Mouse (Mus musculus) midbrain, embryonic 13.5 days (tissue): Measurements from ENCODE around the gene Slc9b1. TPM values are rescaled to one million over a fixed set of nuclear protein-coding genes. Genes with fewer than 3 reads are reported as not detected.

Source experiments
- ATAC-seq: fragments of 200-750 bp; cut with Nextera tagmentation; 2 replicates; pipeline ENCODE4 v1.8.0; 2017; ENCODE audit warnings: mild to moderate bottlenecking, moderate TSS enrichment, moderate library complexity
- H3K27ac ChIP-seq: fragments of 300-500 bp; sonication (generic); 2 replicates; pipeline ENCODE4 v1.5.1; 2015; ENCODE audit warnings: inconsistent platforms, mild to moderate bottlenecking, moderate library complexity
- H3K27me3 ChIP-seq: fragments of 300-500 bp; sonication (generic); 2 replicates; pipeline ENCODE4 v1.6.1; 2015; ENCODE audit warnings: mild to moderate bottlenecking, inconsistent platforms
- H3K36me3 ChIP-seq: fragments of 300-500 bp; sonication (generic); 2 replicates; pipeline ENCODE4 v1.6.1; 2015; ENCODE audit warnings: mild to moderate bottlenecking, inconsistent platforms
- H3K4me1 ChIP-seq: fragments of 300-500 bp; sonication (generic); replicated peaks from 2 replicates; pipeline ENCODE4 v1.6.1; 2015; ENCODE audit warnings: inconsistent platforms
- H3K4me2 ChIP-seq: fragments of 300-500 bp; sonication (generic); replicated peaks from 2 replicates; pipeline ENCODE4 v1.6.1; 2015; ENCODE audit warnings: moderate library complexity, mild to moderate bottlenecking, inconsistent platforms
- H3K4me3 ChIP-seq: fragments of 300-500 bp; sonication (generic); replicated peaks from 2 replicates; pipeline ENCODE4 v1.5.1; 2015; ENCODE audit warnings: mild to moderate bottlenecking, inconsistent platforms
- H3K9ac ChIP-seq: fragments of 300-500 bp; sonication (generic); replicated peaks from 2 replicates; pipeline ENCODE4 v1.6.1; 2015; ENCODE audit warnings: mild to moderate bottlenecking, inconsistent platforms
- H3K9me3 ChIP-seq: fragments of 300-500 bp; sonication (generic); 2 replicates; pipeline ENCODE4 v1.6.1; 2016; ENCODE audit warnings: mild to moderate bottlenecking, inconsistent platforms
- WGBS: fragments of 180-500 bp; shearing (Covaris S2); methylation state at CpG from one replicate; pipeline ENCODE4 v1.1.7; 2015; 5-methylcytosine and 5-hydroxymethylcytosine counted together
- polyA plus RNA-seq: library from polyadenylated mRNA; unstranded; fragments of >200 nt; fragmentation: Nextera tagmentation; extraction: Ambion mirVana; gene quantifications from 2 replicates; pipeline ENCODE4 v1.2.1, GENCODE M21; 2015

Slc9b1 gene
- polyA plus RNA-seq, 1 experiment from 2014 or later: 0.17 TPM

DNA sequence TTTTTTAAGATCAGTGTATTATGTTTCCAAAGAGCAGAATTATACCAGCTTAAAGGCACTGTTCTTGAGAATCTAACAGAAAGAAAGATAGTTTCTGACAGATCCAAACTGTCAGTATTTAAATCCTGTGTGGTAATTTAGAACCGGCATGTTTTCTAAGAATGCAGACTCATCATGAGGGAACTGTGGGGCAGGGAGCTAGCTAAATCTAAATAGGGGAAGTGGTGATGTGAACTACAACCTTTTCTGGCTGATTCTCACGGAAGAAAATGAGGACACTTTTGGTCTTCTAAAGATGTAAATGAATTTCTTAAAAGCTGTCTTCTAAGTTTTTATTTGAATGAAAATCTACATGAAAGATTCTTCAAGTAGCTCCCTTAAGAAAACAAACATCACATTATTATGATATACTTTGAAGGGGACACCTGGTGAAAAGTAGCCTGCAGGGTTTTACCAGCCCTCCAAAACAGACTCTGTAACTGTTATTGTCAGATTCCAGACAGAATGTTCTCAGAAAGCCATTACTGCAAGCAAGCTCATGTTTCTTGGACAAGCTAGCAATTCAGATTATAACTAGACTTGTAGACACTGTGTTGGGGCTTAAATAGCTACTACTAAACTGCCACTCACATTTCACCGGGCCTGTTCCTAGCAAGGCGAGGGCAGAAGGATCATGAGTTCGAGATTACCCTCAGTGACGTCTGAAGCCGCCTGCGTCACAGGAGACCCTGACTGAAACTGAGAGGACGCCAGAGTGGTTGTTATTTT lies 72.9 kb downstream of the Slc9b1 start:
- 91% methylated on average over 9 of the region's 9 CpGs for WGBS
- no peak for ATAC-seq
- Histone ChIP-seq H3K9ac (no peak overlapping the region), H3K4me3 (no peak overlapping the region), H3K27me3 (no peaks in the 10 kb centered on the region), H3K4me2 (no peak overlapping the region), H3K9me3 (no peaks in the 10 kb centered on the region), H3K4me1 (peaks cover 26% of the 10 kb centered on the region), H3K27ac (no peak overlapping the region), H3K36me3 (peaks cover 9% of the 10 kb centered on the region; the same call in 1 of the 2 replicates)

DNA sequence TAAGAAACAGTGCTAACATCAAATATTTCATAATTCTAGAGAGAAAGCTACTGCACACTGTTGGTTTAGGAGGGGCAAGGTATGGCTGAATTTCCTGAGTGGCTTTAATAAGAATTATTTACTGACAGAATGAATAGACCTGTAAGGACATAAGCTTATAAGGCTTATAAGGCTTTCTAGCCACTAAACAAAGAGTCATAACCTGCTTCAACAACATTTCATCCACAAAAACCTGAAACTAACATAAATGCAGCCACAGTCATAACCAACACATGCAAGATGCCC lies 73.4 kb downstream of the Slc9b1 start:
- H3K36me3 ChIP-seq: peaks cover 6% of the 10 kb centered on the region; the same call in 1 of the 2 replicates
- peaks cover 26% of the 10 kb centered on the region for H3K4me1 ChIP-seq
- no peak overlapping the region for H3K27ac ChIP-seq
- no peak overlapping the region for H3K4me2 ChIP-seq
- no peak overlapping the region for H3K4me3 ChIP-seq
- no peak overlapping the region for H3K9ac ChIP-seq
- no peaks in the 10 kb centered on the region for H3K9me3 ChIP-seq
- no peaks in the 10 kb centered on the region for H3K27me3 ChIP-seq
- no peak for ATAC-seq

DNA sequence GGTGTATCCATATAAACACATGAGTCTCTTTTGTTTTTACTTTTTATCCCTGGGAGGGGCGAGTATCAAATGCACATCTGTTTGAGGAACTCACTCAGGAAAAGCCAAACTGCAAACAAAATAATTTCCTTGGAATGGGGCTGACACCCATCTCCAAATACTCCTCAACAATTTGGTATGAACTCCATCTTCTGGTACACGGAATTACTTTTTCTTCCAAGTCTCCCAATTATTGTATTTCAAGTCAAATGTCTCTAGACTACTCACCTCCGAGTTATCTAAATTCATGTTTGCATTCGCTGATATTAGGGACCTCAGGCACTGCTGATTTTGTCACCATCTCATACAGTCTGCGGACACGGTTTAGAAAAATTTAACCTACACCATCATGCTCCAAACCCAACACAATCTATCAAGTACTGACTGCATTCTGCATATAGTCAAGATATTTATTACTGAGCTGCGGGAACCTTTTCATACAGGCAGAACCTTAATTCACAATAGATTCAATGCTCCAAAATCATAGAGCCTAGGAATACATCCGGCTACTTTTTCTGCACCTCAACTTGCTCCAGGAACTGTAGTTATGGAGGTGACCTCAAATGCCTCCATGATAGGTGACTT lies 74.5 kb downstream of the Slc9b1 start:
- Histone ChIP-seq H3K4me2 (peak overlapping the region; percentile 72), H3K9ac (peak overlapping the region; percentile 76), H3K9me3 (no peaks in the 10 kb centered on the region), H3K27me3 (no peaks in the 10 kb centered on the region), H3K27ac (peak overlapping the region; percentile 95), H3K4me3 (peak overlapping the region; percentile 58), H3K4me1 (peaks cover 26% of the 10 kb centered on the region), H3K36me3 (0 out of 2 replicates have a peak, but pooled peaks cover 3% of the 10 kb centered on the region)
- WGBS: 31% methylated on average over 8 of the region's 8 CpGs
- ATAC-seq: 0 out of 2 replicates have a peak, but pooled peaks have one; percentile 0

DNA sequence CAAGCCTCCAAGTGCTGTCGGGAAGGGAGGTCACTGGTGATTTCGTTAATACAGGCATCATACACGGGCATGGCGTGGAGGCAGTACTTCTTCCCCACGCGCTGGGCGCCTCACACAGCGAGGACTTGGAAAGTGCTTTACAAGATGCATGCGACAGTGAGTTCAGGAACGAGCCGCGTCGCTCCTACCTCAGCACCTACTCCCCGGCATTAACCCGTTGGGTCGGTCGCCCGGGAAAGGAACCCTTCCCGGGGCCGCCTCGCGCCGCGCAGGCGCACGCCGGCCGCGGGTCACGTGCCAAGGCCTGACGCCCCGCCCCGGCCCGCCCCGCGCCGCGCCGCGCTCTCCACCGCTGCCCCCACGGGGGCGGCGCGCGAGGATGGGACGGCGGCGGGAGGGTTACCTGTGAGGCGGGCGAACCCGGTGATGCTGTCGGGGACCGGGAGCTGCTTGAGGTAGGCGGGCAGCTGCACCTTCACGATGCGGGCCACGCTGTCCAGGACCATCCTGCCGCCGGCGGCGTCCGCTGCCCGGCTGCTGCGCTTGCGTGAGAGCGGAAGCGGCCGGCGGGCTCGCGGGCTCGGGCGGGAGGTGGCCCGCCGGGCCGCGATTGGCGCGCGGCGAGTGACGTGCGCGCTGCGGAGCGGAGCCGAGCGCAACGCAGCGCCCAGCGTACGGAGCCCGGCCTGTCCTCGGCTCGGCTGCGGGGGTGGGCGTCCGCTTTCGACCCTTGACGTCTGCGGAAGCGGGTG lies 75.2 kb downstream of the Slc9b1 start:
- Histone ChIP-seq H3K4me1 (peaks cover 26% of the 10 kb centered on the region), H3K27ac (peak overlapping the region; percentile 95), H3K4me2 (peak overlapping the region; percentile 73), H3K4me3 (peak overlapping the region; percentile 58), H3K9me3 (no peaks in the 10 kb centered on the region), H3K9ac (peak overlapping the region; percentile 76), H3K27me3 (no peaks in the 10 kb centered on the region), H3K36me3 (0 out of 2 replicates have a peak, but pooled peaks cover 3% of the 10 kb centered on the region)
- WGBS: under 1% methylated on average over 81 of the region's 103 CpGs
- ATAC-seq: peak; percentile 99

DNA sequence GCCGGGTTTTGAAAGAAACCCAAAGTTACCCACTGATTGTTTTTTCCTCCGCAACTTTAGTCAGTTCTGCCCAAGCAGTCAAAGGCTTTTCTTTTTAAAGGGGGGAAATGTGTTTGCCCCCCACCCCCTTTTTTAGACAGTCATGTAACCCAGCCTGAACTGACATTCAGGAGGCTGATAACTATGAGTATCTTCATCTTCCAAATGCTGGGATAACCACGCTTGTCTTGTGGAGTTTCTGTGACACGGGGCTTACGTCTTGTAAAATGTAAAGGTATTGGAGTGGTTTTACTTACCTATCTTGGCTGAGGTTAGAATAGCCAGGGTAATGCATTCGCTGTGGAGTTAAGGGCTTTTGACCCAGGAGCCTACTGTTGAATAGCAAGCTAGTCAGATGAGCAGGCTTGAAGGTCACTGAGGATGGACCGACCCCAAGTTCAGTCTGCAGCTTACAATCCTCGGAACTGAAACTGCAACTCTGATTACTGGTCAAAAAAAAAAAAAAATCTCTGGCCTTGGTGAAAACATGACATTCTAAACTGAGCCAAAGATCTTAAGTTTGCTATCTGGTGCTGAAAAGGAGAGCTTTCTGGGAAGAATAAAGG lies 75.9 kb downstream of the Slc9b1 start, which contains the start of gene Cisd2:
TSS of gene Cisd2 (minus strand) at position 318 of the 605 bp plus-strand sequence.
- WGBS: 3% methylated on average over 8 of the region's 8 CpGs
- peak; percentile 34 for ATAC-seq
- Histone ChIP-seq H3K27ac (peak within 1 kb of the TSS; percentile 95), H3K27me3 (no peaks in the 10 kb centered on the region), H3K4me1 (peaks cover 26% of the 10 kb centered on the region), H3K36me3 (no peaks in the 10 kb centered on the region), H3K4me3 (peak within 1 kb of the TSS; percentile 58), H3K9ac (peak within 1 kb of the TSS; percentile 76), H3K9me3 (no peaks in the 10 kb centered on the region), H3K4me2 (peak within 1 kb of the TSS; percentile 73)

DNA sequence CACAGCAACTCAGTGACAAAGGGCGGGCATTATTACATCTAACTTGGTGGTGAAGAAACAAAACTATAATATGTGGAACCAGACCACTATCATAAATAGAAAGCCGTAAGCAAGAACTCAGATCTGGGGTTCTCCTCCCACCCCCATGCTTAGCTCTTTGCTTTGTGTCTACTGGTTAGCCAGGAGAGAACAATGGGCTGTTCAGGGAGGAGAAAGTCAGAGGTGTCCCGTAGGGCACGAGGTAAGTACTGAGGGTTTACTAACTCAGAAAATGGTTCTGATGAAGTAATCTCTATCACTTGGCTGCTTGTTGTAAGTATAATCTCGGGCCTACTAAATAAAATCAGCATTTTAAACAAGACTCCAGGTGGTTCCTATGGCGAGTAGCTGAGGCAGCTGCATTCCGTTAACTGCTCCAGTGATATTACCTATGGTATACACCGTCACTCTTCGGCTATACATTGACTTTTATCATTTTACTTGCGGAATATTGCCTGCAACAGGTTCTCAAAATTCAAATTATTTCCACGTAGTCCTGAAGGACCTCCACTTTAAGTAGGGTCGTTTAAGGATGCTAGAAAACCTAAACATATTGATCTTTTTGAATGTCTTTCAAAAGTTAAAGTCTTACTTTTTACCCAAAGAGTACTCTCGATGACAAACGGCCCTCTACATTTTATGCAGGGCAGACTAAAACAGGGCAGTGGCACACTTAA lies 89.2 kb downstream of the Slc9b1 start:
- Histone ChIP-seq H3K4me3 (peak overlapping the region; percentile 77), H3K27me3 (no peaks in the 10 kb centered on the region), H3K9ac (peak overlapping the region; percentile 80), H3K9me3 (no peaks in the 10 kb centered on the region), H3K4me1 (peaks cover 25% of the 10 kb centered on the region), H3K27ac (peak overlapping the region; percentile 91), H3K36me3 (no peaks in the 10 kb centered on the region), H3K4me2 (peak overlapping the region; percentile 64)
- 40% methylated on average over 14 of the region's 14 CpGs for whole genome bisulfite sequencing
- ATAC-seq: no peak

DNA sequence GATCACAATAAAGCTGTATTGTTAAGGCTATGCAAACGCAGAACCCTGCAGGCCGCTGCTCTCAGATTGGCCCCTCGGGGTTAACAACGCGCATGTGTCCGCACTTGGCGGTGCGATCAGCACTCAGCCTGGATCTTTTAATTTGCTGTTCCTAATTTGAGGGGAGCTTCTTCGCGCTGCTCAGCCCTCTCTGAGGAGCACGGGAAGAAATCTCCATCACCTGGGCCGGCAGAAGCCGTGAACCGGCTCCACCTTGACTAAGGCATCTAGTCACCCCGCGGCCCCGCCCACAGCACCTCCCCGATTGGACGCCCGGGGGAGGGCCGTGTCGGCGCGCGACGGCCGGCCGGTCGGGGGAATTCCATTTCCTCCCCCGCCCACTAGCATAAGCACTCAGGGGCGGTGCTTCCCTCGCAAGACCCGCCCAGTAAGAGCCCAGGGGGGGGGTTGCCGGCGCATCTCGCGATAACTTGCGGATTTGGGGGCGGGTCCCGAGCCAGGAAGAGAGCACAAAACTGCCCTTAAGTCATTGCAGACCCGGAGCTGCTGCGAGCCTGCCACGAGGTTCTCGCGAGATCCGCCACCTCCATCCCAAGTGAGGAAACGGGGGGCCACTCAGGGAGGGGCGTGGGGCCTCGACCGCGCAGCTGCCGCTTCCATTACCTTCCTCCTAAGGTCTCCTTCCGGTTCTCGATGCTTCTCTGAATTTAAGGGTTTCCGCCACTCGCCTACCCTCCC lies 90.1 kb downstream of the Slc9b1 start, which contains the start of gene Ube2d3:
TSS of gene Ube2d3 (plus strand) at position 392 of the 738 bp plus-strand sequence.
- peak; percentile 95 for ATAC-seq
- Histone ChIP-seq H3K4me3 (peak within 1 kb of the TSS; percentile 77), H3K4me2 (peak within 1 kb of the TSS; percentile 92), H3K27me3 (no peaks in the 10 kb centered on the region), H3K9me3 (no peaks in the 10 kb centered on the region), H3K36me3 (no peaks in the 10 kb centered on the region), H3K4me1 (peaks cover 30% of the 10 kb centered on the region), H3K27ac (peak within 1 kb of the TSS; percentile 100), H3K9ac (peak within 1 kb of the TSS; percentile 88)
- WGBS: under 1% methylated on average over 56 of the region's 56 CpGs

DNA sequence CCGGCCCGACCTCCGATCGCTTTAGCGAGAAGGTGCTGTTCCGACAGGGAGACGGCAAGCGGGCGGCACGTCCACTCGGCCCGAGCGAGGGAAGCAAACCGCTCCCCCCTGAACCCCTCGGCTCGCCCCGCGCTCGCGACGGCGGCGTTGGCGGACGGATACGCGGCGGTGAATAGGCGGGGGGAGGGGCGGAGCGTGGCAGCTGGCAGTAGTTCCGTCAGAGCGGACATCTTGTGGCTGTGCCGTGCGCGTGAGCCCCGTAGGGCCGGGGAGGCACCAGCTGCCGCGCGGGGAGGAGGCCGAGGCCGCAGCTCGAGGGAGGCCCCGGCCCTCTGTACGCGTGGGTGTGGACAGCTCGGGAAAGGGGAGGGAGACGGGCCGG lies 90.7 kb downstream of the Slc9b1 start:
- 1% methylated on average over 50 of the region's 50 CpGs for WGBS
- Histone ChIP-seq H3K4me3 (peak overlapping the region; percentile 77), H3K27me3 (no peaks in the 10 kb centered on the region), H3K36me3 (0 out of 2 replicates have a peak, but pooled peaks cover 3% of the 10 kb centered on the region), H3K4me1 (peaks cover 36% of the 10 kb centered on the region), H3K9ac (peak overlapping the region; percentile 88), H3K9me3 (no peaks in the 10 kb centered on the region), H3K4me2 (peak overlapping the region; percentile 92), H3K27ac (peak overlapping the region; percentile 100)
- ATAC-seq: peak; percentile 88

DNA sequence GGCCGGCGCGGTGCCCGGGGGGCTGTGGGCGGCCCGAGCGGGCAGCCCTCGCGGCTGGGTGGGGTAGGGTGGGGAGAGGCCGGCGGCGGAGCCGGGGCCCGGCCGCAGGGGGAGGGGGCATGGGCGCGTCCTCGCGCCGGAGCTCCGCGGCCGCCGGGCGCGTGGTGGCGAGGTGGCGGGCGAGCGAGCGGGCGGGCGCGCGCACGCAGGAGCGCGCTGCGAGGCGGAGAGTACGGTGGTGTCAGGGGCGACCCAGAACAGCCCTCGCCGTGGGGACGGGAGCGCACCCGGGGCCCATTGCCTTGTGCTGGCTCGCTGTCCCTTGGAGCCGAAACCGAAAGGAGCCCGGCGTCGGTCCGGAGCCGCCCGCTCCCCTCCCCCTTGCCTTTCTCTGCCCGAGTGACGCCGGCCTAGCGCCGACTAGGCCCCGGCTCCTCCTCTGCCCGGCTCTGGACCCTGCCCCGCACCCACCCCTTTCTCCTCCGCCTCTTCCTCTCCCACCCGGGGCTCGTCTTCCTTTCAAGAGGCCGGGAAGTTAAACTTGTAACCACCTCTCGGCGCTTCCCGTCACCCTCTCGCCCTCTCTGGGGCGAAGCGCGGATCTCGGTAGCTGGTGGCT lies 91.2 kb downstream of the Slc9b1 start:
- Histone ChIP-seq H3K36me3 (0 out of 2 replicates have a peak, but pooled peaks cover 5% of the 10 kb centered on the region), H3K27me3 (no peaks in the 10 kb centered on the region), H3K4me1 (peaks cover 40% of the 10 kb centered on the region), H3K27ac (peak overlapping the region; percentile 100), H3K4me2 (peak overlapping the region; percentile 92), H3K9ac (peak overlapping the region; percentile 88), H3K4me3 (peak overlapping the region; percentile 77), H3K9me3 (no peaks in the 10 kb centered on the region)
- peak; percentile 71 for ATAC-seq
- under 1% methylated on average over 50 of the region's 76 CpGs for WGBS

DNA sequence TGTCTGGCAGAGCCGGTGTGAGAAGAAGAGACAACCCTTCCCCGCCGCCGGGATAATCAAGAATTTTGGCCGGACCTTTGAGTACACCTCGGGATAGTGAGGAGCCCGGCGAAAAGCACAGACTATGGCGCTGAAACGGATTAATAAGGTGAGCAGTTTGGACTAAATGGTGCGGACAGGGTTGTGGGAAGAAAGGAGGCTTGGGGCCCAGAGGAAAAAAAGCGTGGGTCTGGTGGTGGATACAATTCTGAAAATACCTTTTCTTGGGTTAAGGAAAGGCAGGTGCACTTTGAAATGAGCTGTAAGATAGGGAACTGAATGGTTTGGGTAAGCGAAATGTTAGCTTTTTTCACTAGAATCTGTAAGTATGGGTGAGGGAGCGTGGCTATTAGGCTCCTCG lies 91.8 kb downstream of the Slc9b1 start:
- H3K9ac ChIP-seq: peak overlapping the region; percentile 88
- 0 out of 2 replicates have a peak, but pooled peaks cover 5% of the 10 kb centered on the region for H3K36me3 ChIP-seq
- ATAC-seq: no peak
- H3K9me3 ChIP-seq: no peaks in the 10 kb centered on the region
- WGBS: 2% methylated on average over 15 of the region's 15 CpGs
- H3K4me2 ChIP-seq: peak overlapping the region; percentile 92
- peak overlapping the region; percentile 100 for H3K27ac ChIP-seq
- peaks cover 40% of the 10 kb centered on the region for H3K4me1 ChIP-seq
- H3K27me3 ChIP-seq: no peaks in the 10 kb centered on the region
- peak overlapping the region; percentile 77 for H3K4me3 ChIP-seq
